In genomic region chr2:128159619-128160125, GRCm38 (mm10) we compare ENCODE assay signal across 11 mouse cellular contexts. TPM values are rescaled to one million over a fixed set of nuclear protein-coding genes. Genes with fewer than 3 reads are reported as not detected.
DNase-seq lines count a peak whose midpoint lies in the region; ATAC-seq and TF ChIP-seq lines count a peak whose summit lies in the region.
"Had no signal": no experiment of that assay in that cellular context is flagged by ENCODE, and none has a peak within 500 bp of the region (broad histone marks: within the 10 kb centered on the region; RNA-seq: fewer than 3 reads in every experiment).

No protein-coding gene starts in this region.

- intact Hi-C loops in heart, adult 2 months (cut with DNase I), result no loop called here

- no peaks in the 10 kb centered on the region for H3K27me3 ChIP-seq in heart, embryonic 13.5 days (replicated peaks)
- no peaks in the 10 kb centered on the region for H3K27me3 ChIP-seq in heart, adult 2 months (ENCODE audit: control insufficient read depth, insufficient read depth, low read length)
- H3K27me3 ChIP-seq in lung, postnatal 0 days (replicated peaks; ENCODE audit: insufficient read depth, low read length), result no peaks in the 10 kb centered on the region

- H3K27ac ChIP-seq in heart, embryonic 13.5 days (replicated peaks), result peak overlapping the region; percentile 46; the same call in 1 of the 2 replicates
- no peak overlapping the region for H3K27ac ChIP-seq in heart, adult 2 months
- H3K27ac ChIP-seq in lung, postnatal 0 days (ENCODE audit: low read length), result 0 out of 2 replicates have a peak overlapping the region, but pooled peaks have one; percentile 43

- no peaks in the 10 kb centered on the region for H3K79me2 ChIP-seq in heart, adult 2 months (replicated peaks; ENCODE audit: control insufficient read depth, insufficient read depth, low read length)

- H3K4me3 ChIP-seq in heart, embryonic 13.5 days, result no peak overlapping the region
- H3K4me3 ChIP-seq in heart, adult 2 months, result no peak overlapping the region
- H3K4me3 ChIP-seq in lung, adult 2 months (replicated peaks; ENCODE audit: extremely low read depth, low read depth, low read length), result no peak overlapping the region
- no peak overlapping the region for H3K4me3 ChIP-seq in lung, postnatal 0 days (ENCODE audit: low read depth, low read length)

- no peaks in the 10 kb centered on the region for H3K9me3 ChIP-seq in heart, embryonic 13.5 days
- no peaks in the 10 kb centered on the region for H3K9me3 ChIP-seq in lung, postnatal 0 days (ENCODE audit: low read length)

- no peak for TF ChIP-seq POLR2A in heart, adult 2 months (IDR thresholded peaks at IDR 0.05; ENCODE audit: insufficient read depth, low read depth, low read length)
- no peak for TF ChIP-seq POLR2A in lung, adult 2 months (IDR thresholded peaks at IDR 0.05; ENCODE audit: borderline replicate concordance, extremely low read depth, low read depth, low read length)

- 56% methylated on average over 7 of the region's 7 CpGs for WGBS in heart, embryonic 13.5 days
- 49% methylated on average over 7 of the region's 7 CpGs for WGBS in heart, adult 2 months
- WGBS in lung, adult 2 months, result 37% methylated on average over 7 of the region's 7 CpGs
- 38% methylated on average over 7 of the region's 7 CpGs for WGBS in lung, postnatal 0 days

- H3K9ac ChIP-seq in heart, embryonic 13.5 days, result 0 out of 2 replicates have a peak overlapping the region, but pooled peaks have one; percentile 2
- H3K9ac ChIP-seq in heart, adult 2 months (ENCODE audit: low read depth, low read length), result no peak overlapping the region
- no peak overlapping the region for H3K9ac ChIP-seq in lung, postnatal 0 days (replicated peaks; ENCODE audit: low read depth)

- no peak for TF ChIP-seq CTCF in heart, adult 2 months (IDR thresholded peaks at IDR 0.05)
- no peak for TF ChIP-seq CTCF in lung, adult 2 months (IDR thresholded peaks at IDR 0.05; ENCODE audit: insufficient read depth, low read length)
- peak; percentile 33 for TF ChIP-seq CTCF in lung, postnatal 0 days (IDR thresholded peaks at IDR 0.05)

- no peak for ATAC-seq in heart, embryonic 13.5 days (ENCODE audit: extremely low read depth, insufficient number of reproducible peaks, low FRiP score, low TSS enrichment)
- ATAC-seq in lung, postnatal 0 days, result no peak

- peaks cover 36% of the 10 kb centered on the region for H3K36me3 ChIP-seq in heart, embryonic 13.5 days
- H3K36me3 ChIP-seq in heart, adult 2 months (ENCODE audit: control insufficient read depth, insufficient read depth, low read length), result no peaks in the 10 kb centered on the region
- H3K36me3 ChIP-seq in lung, postnatal 0 days (ENCODE audit: insufficient read depth, low read length), result no peaks in the 10 kb centered on the region

- no peak for TF ChIP-seq EP300 in heart, adult 2 months (IDR thresholded peaks at IDR 0.05; ENCODE audit: insufficient read depth, low read depth, low read length)
- TF ChIP-seq EP300 in lung, postnatal 0 days (IDR thresholded peaks at IDR 0.05), result no peak

- H3K4me2 ChIP-seq in heart, embryonic 13.5 days, result no peak overlapping the region
- H3K4me2 ChIP-seq in lung, postnatal 0 days (replicated peaks; ENCODE audit: low read depth, low read length), result no peak overlapping the region

- H3K4me1 ChIP-seq in heart, embryonic 13.5 days, result peaks cover 80% of the 10 kb centered on the region
- H3K4me1 ChIP-seq in heart, adult 2 months (ENCODE audit: control insufficient read depth, insufficient read depth, low read length), result peaks cover 11% of the 10 kb centered on the region
- H3K4me1 ChIP-seq in lung, adult 2 months (ENCODE audit: control insufficient read depth, insufficient read depth, low read length), result peaks cover 28% of the 10 kb centered on the region
- H3K4me1 ChIP-seq in lung, postnatal 0 days (ENCODE audit: insufficient read depth, low read depth, low read length), result peaks cover 28% of the 10 kb centered on the region

- DNase-seq in heart, adult 2 months, result no peak
- peak; percentile 38 for DNase-seq in lung, adult 2 months
- DNase-seq in lung, postnatal 10 days, result no peak
- peak; percentile 46 for DNase-seq in T-cell, adult 2 months (ENCODE audit: low spot score)
- DNase-seq in lung, postnatal 0 days (ENCODE audit: low spot score), result peak; percentile 44
- DNase-seq in adrenal gland, adult 2 months, result no peak
- DNase-seq in gastrocnemius, postnatal 10 days, result no peak
- DNase-seq: heart, postnatal 4 days; kidney, adult 9 months; right cerebral cortex, postnatal 25 days had no signal

RNA-seq across cellular contexts. Expression of gene Bcl2l11, which starts 33.8 kb away (rescaled TPM):
- 13.5 and 15.4 TPM in 2 replicates for polyA plus RNA-seq in heart, embryonic 13.5 days (2015; fragmentation: Nextera tagmentation; extraction: Ambion mirVana)
- 10 to 100 TPM; 13.5 to 19.9 TPM for total RNA-seq in heart, adult 2 months (2021)
- 10.9 and 14.9 TPM in 2 replicates for polyA plus RNA-seq in heart, adult 2 months (2012; rRNA removed)
- polyA plus RNA-seq in lung, adult 2 months (2012; rRNA removed), result 22.3 and 24.5 TPM in 2 replicates
- 18.5 and 18.6 TPM in 2 replicates for polyA plus RNA-seq in lung, postnatal 0 days (2015; fragmentation: Nextera tagmentation; extraction: Ambion mirVana)
- total RNA-seq in adrenal gland, adult 2 months (2021), result 10 to 100 TPM; 18.1 to 36.7 TPM
- 16.6 and 21.5 TPM in 2 replicates for polyA plus RNA-seq in adrenal gland, adult 2 months (2012; rRNA removed)
- 10 to 100 TPM; 11.5 to 16.7 TPM for total RNA-seq in gastrocnemius, postnatal 10 days (2021)

Comparison
In these comparisons a context has a peak if more than half of its experiments do, and no peak if none do; other contexts are left out.
1. DNase-seq: peak in lung, adult 2 months (single experiment), T-cell, adult 2 months (single experiment) and lung, postnatal 0 days (single experiment); none in heart, adult 2 months (0 of 2), lung, postnatal 10 days (single experiment), adrenal gland, adult 2 months (single experiment) and gastrocnemius, postnatal 10 days (single experiment).